Mouse (Mus musculus): ENCODE data around the gene Ppp4r1.

DNA sequence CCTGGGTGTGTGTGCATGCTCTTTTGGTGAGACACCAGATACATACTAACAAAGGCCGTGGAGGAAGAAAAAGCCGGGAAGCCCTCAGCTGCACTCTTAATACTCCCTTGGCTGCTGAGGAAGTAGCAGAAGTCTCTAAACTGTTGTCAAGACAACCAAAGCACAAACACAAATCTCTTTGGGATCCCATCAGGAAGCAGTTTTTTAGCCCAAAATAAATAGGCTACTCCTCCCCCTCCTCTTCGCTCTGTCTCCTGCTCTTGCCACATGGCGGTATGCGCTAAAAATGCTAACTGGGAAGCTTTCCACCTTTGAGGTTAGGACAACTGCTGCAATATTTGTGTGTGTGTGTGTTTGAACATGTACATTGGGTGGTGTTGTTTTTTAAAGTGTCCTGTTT lies 13.9 kb upstream of the Ppp4r1 start:
- TF ChIP-seq CTCF (conservative IDR thresholded peaks at IDR 0.05 in 1 of 2, IDR thresholded peaks at IDR 0.05 in 1 of 2; ENCODE audit: low read depth in 2 of 2, low read length in 2 of 2), result no peak
- TF ChIP-seq CHD1 (IDR thresholded peaks at IDR 0.05; ENCODE audit: low read depth, low read length), result no peak
- no peak for TF ChIP-seq MEF2A (IDR thresholded peaks at IDR 0.05; ENCODE audit: borderline replicate concordance, low read depth, low read length)
- TF ChIP-seq ZNF384 (IDR thresholded peaks at IDR 0.05; ENCODE audit: low read depth, low read length), result no peak
- no peak for TF ChIP-seq TCF12 (IDR thresholded peaks at IDR 0.05; ENCODE audit: low read depth, low read length)
- no peak for TF ChIP-seq EP300 (IDR thresholded peaks at IDR 0.05; ENCODE audit: low read length)
- no peak for TF ChIP-seq POLR2AphosphoS2 (IDR thresholded peaks at IDR 0.05; ENCODE audit: low read depth, low read length)
- no peak for TF ChIP-seq POLR2A (IDR thresholded peaks at IDR 0.05; ENCODE audit: low read depth, low read length)
- no peak for TF ChIP-seq NELFE (IDR thresholded peaks at IDR 0.05; ENCODE audit: low read depth, low read length)
